Mouse (Mus musculus): Measurements from ENCODE around the gene Pdzrn4. TPM values are rescaled to one million over a fixed set of nuclear protein-coding genes. Genes with fewer than 3 reads are reported as not detected.

Pdzrn4 gene
- total RNA-seq, 1 experiment: not detected

- no peaks in the 10 kb centered on the region for H3K4me1 ChIP-seq (ENCODE audit: control insufficient read depth in 2 of 2, insufficient read depth in 2 of 2, low read length in 2 of 2, poor library complexity in 1 of 2)
- no peak for DNase-seq (ENCODE audit: low read depth, low spot score)
- in situ Hi-C loops (cut with MboI; ENCODE audit: low sequenced_read_pairs in 2 of 2, unreplicated experiment in 2 of 2): no loop called here
- TF ChIP-seq ZNF384 (IDR thresholded peaks at IDR 0.05; ENCODE audit: low read depth, low read length): no peak
- TF ChIP-seq ZC3H11A (IDR thresholded peaks at IDR 0.05; ENCODE audit: borderline replicate concordance, low read depth, low read length): no peak
- TF ChIP-seq MAFK (IDR thresholded peaks at IDR 0.05; ENCODE audit: insufficient read depth, low read depth, low read length): no peak
- TF ChIP-seq HCFC1 (IDR thresholded peaks at IDR 0.05; ENCODE audit: borderline replicate concordance, insufficient read depth, low read length): no peak
- no peak for TF ChIP-seq CHD2 (IDR thresholded peaks at IDR 0.05; ENCODE audit: low read depth, low read length)
- H3K9me3 ChIP-seq (ENCODE audit: control insufficient read depth, insufficient read depth, low read depth, low read length): no peaks in the 10 kb centered on the region
- H3K9ac ChIP-seq (ENCODE audit: insufficient read depth, low read depth, low read length, poor library complexity, severe bottlenecking): no peak overlapping the region
- no peaks in the 10 kb centered on the region for H3K36me3 ChIP-seq (ENCODE audit: control insufficient read depth, insufficient read depth, low read length, poor library complexity, severe bottlenecking)
- H3K27ac ChIP-seq (ENCODE audit: insufficient read depth, low read depth, low read length, poor library complexity, severe bottlenecking): no peak overlapping the region
- no peak overlapping the region for H3K4me3 ChIP-seq (ENCODE audit: insufficient read depth in 1 of 2, low read depth in 1 of 2, low read length in 2 of 2, poor library complexity in 1 of 2, severe bottlenecking in 1 of 2)
These were observed 343.2 kb downstream of the Pdzrn4 start for GRCm38 (mm10) chr15:92739887-92740286.

- H3K4me3 ChIP-seq (ENCODE audit: insufficient read depth in 1 of 2, low read depth in 1 of 2, low read length in 2 of 2, poor library complexity in 1 of 2, severe bottlenecking in 1 of 2): no peak overlapping the region
- in situ Hi-C loops (cut with MboI; ENCODE audit: low sequenced_read_pairs in 2 of 2, unreplicated experiment in 2 of 2): no loop called here
- no peaks in the 10 kb centered on the region for H3K9me3 ChIP-seq (ENCODE audit: control insufficient read depth, insufficient read depth, low read depth, low read length)
- no peak overlapping the region for H3K9ac ChIP-seq (ENCODE audit: insufficient read depth, low read depth, low read length, poor library complexity, severe bottlenecking)
- no peak for TF ChIP-seq ZNF384 (IDR thresholded peaks at IDR 0.05; ENCODE audit: low read depth, low read length)
- no peak for TF ChIP-seq ZC3H11A (IDR thresholded peaks at IDR 0.05; ENCODE audit: borderline replicate concordance, low read depth, low read length)
- no peak for TF ChIP-seq HCFC1 (IDR thresholded peaks at IDR 0.05; ENCODE audit: borderline replicate concordance, insufficient read depth, low read length)
- no peak for TF ChIP-seq MAFK (IDR thresholded peaks at IDR 0.05; ENCODE audit: insufficient read depth, low read depth, low read length)
- no peak for TF ChIP-seq CHD2 (IDR thresholded peaks at IDR 0.05; ENCODE audit: low read depth, low read length)
- DNase-seq (ENCODE audit: low read depth, low spot score): no peak
- no peak overlapping the region for H3K27ac ChIP-seq (ENCODE audit: insufficient read depth, low read depth, low read length, poor library complexity, severe bottlenecking)
- H3K36me3 ChIP-seq (ENCODE audit: control insufficient read depth, insufficient read depth, low read length, poor library complexity, severe bottlenecking): no peaks in the 10 kb centered on the region
- no peaks in the 10 kb centered on the region for H3K4me1 ChIP-seq (ENCODE audit: control insufficient read depth in 2 of 2, insufficient read depth in 2 of 2, low read length in 2 of 2, poor library complexity in 1 of 2)
These were observed 346.9 kb downstream of the Pdzrn4 start for GRCm38 (mm10) chr15:92743624-92744023.

GRCm38 (mm10) chr15:92746081-92746480 is 349.4 kb downstream of the Pdzrn4 start:
- in situ Hi-C loops (cut with MboI; ENCODE audit: low sequenced_read_pairs in 2 of 2, unreplicated experiment in 2 of 2): no loop called here
- TF ChIP-seq ZNF384 (IDR thresholded peaks at IDR 0.05; ENCODE audit: low read depth, low read length): no peak
- TF ChIP-seq CHD2 (IDR thresholded peaks at IDR 0.05; ENCODE audit: low read depth, low read length): no peak
- Histone ChIP-seq H3K27ac (ENCODE audit: insufficient read depth, low read depth, low read length, poor library complexity, severe bottlenecking) (no peak overlapping the region), H3K4me1 (ENCODE audit: control insufficient read depth in 2 of 2, insufficient read depth in 2 of 2, low read length in 2 of 2, poor library complexity in 1 of 2) (no peaks in the 10 kb centered on the region), H3K9me3 (ENCODE audit: control insufficient read depth, insufficient read depth, low read depth, low read length) (no peaks in the 10 kb centered on the region), H3K36me3 (ENCODE audit: control insufficient read depth, insufficient read depth, low read length, poor library complexity, severe bottlenecking) (no peaks in the 10 kb centered on the region), H3K9ac (ENCODE audit: insufficient read depth, low read depth, low read length, poor library complexity, severe bottlenecking) (no peak overlapping the region), H3K4me3 (ENCODE audit: insufficient read depth in 1 of 2, low read depth in 1 of 2, low read length in 2 of 2, poor library complexity in 1 of 2, severe bottlenecking in 1 of 2) (no peak overlapping the region)
- no peak for DNase-seq (ENCODE audit: low read depth, low spot score)

- TF ChIP-seq HCFC1 (IDR thresholded peaks at IDR 0.05; ENCODE audit: borderline replicate concordance, insufficient read depth, low read length): no peak
- TF ChIP-seq CHD2 (IDR thresholded peaks at IDR 0.05; ENCODE audit: low read depth, low read length): no peak
- TF ChIP-seq ZC3H11A (IDR thresholded peaks at IDR 0.05; ENCODE audit: borderline replicate concordance, low read depth, low read length): no peak
- no peak for TF ChIP-seq MAFK (IDR thresholded peaks at IDR 0.05; ENCODE audit: insufficient read depth, low read depth, low read length)
- TF ChIP-seq ZNF384 (IDR thresholded peaks at IDR 0.05; ENCODE audit: low read depth, low read length): no peak
- no peak overlapping the region for H3K27ac ChIP-seq (ENCODE audit: insufficient read depth, low read depth, low read length, poor library complexity, severe bottlenecking)
- H3K9ac ChIP-seq (ENCODE audit: insufficient read depth, low read depth, low read length, poor library complexity, severe bottlenecking): no peak overlapping the region
- H3K4me1 ChIP-seq (ENCODE audit: control insufficient read depth in 2 of 2, insufficient read depth in 2 of 2, low read length in 2 of 2, poor library complexity in 1 of 2): no peaks in the 10 kb centered on the region
- no peak for DNase-seq (ENCODE audit: low read depth, low spot score)
- H3K36me3 ChIP-seq (ENCODE audit: control insufficient read depth, insufficient read depth, low read length, poor library complexity, severe bottlenecking): no peaks in the 10 kb centered on the region
- in situ Hi-C loops (cut with MboI; ENCODE audit: low sequenced_read_pairs in 2 of 2, unreplicated experiment in 2 of 2): no loop called here
- H3K4me3 ChIP-seq (ENCODE audit: insufficient read depth in 1 of 2, low read depth in 1 of 2, low read length in 2 of 2, poor library complexity in 1 of 2, severe bottlenecking in 1 of 2): no peak overlapping the region
- no peaks in the 10 kb centered on the region for H3K9me3 ChIP-seq (ENCODE audit: control insufficient read depth, insufficient read depth, low read depth, low read length)
These were observed 355.5 kb downstream of the Pdzrn4 start for GRCm38 (mm10) chr15:92752167-92752566.

- Histone ChIP-seq H3K27ac (ENCODE audit: insufficient read depth, low read depth, low read length, poor library complexity, severe bottlenecking) (no peak overlapping the region), H3K36me3 (ENCODE audit: control insufficient read depth, insufficient read depth, low read length, poor library complexity, severe bottlenecking) (no peaks in the 10 kb centered on the region), H3K4me1 (ENCODE audit: control insufficient read depth in 2 of 2, insufficient read depth in 2 of 2, low read length in 2 of 2, poor library complexity in 1 of 2) (no peaks in the 10 kb centered on the region), H3K9ac (ENCODE audit: insufficient read depth, low read depth, low read length, poor library complexity, severe bottlenecking) (no peak overlapping the region), H3K4me3 (ENCODE audit: insufficient read depth in 1 of 2, low read depth in 1 of 2, low read length in 2 of 2, poor library complexity in 1 of 2, severe bottlenecking in 1 of 2) (no peak overlapping the region), H3K9me3 (ENCODE audit: control insufficient read depth, insufficient read depth, low read depth, low read length) (no peaks in the 10 kb centered on the region)
- in situ Hi-C loops (cut with MboI; ENCODE audit: low sequenced_read_pairs in 2 of 2, unreplicated experiment in 2 of 2): no loop called here
- no peak for TF ChIP-seq HCFC1 (IDR thresholded peaks at IDR 0.05; ENCODE audit: borderline replicate concordance, insufficient read depth, low read length)
- TF ChIP-seq ZNF384 (IDR thresholded peaks at IDR 0.05; ENCODE audit: low read depth, low read length): no peak
- TF ChIP-seq MAFK (IDR thresholded peaks at IDR 0.05; ENCODE audit: insufficient read depth, low read depth, low read length): no peak
- no peak for TF ChIP-seq ZC3H11A (IDR thresholded peaks at IDR 0.05; ENCODE audit: borderline replicate concordance, low read depth, low read length)
- no peak for TF ChIP-seq CHD2 (IDR thresholded peaks at IDR 0.05; ENCODE audit: low read depth, low read length)
- DNase-seq (ENCODE audit: low read depth, low spot score): no peak
These were observed 355.9 kb downstream of the Pdzrn4 start for GRCm38 (mm10) chr15:92752578-92752977.

Data from ES-E14 (cell line).